Mouse (Mus musculus): ENCODE measurements around the gene Ints3. TPM values are rescaled to one million over a fixed set of nuclear protein-coding genes. Genes with fewer than 3 reads are reported as not detected.

Ints3 gene
- polyA plus RNA-seq, 1 experiment from 2014 or later: 29.6 TPM

DNA sequence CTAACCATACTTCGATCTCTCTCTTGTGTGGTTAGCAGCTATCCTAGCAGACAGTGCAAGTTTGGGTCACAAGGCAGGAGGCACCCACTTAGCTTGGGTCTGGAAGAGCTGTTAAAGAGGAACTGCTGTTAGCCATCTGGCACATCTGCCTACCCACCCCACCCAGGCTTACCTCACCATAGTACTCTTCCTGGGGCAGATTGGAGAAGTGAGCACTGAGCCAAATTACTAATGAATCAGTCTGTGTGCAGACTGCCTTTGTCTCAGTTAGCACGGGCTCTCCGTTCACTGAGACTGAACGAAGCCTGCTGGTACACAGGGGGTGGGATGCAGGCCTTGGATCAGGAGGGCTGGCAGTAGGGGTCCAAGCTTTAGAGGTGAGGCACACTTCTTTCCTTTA lies 49.7 kb downstream of the Ints3 start:
- H3K27me3 ChIP-seq (ENCODE audit: control insufficient read depth, insufficient read depth, low read length): no peaks in the 10 kb centered on the region
- H3K4me3 ChIP-seq (ENCODE audit: low read depth, low read length): no peak overlapping the region
- no peaks in the 10 kb centered on the region for H3K9me3 ChIP-seq (ENCODE audit: control insufficient read depth, low read depth, low read length)
- no peak overlapping the region for H3K4me2 ChIP-seq (replicated peaks; ENCODE audit: low read depth, low read length)
- ATAC-seq (ENCODE audit: insufficient number of reproducible peaks, insufficient read depth, low FRiP score, low read depth): no peak
- no peaks in the 10 kb centered on the region for H3K36me3 ChIP-seq (ENCODE audit: control insufficient read depth, insufficient read depth, low read length)
- H3K4me1 ChIP-seq (ENCODE audit: control insufficient read depth, insufficient read depth, low read length): peaks cover 6% of the 10 kb centered on the region; the same call in 1 of the 2 replicates
- 89% methylated on average over 4 of the region's 4 CpGs for WGBS
- no peak overlapping the region for H3K27ac ChIP-seq (ENCODE audit: low read length)
- H3K9ac ChIP-seq (replicated peaks; ENCODE audit: low read depth, low read length): no peak overlapping the region

DNA sequence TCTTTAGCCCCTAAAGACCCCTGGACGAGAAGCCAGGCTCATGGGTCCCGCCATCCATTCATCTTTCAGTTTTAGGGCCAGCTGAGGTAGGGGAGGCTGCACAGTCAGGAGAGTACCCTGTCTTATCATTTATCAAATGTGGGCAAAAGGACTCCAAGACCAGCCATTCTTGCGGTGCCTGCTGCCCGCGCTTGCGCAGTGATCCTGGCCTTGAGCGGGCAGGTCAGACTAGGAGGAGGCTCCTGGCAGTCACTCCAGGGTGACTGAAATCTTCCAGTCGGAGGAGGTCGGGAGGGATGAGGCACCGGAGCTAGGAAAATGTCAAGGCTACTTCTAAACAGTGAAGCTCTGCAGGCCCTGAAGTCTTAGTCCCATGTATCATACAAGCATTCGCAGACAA lies 51.7 kb downstream of the Ints3 start:
- H3K27me3 ChIP-seq (ENCODE audit: control insufficient read depth, insufficient read depth, low read length): no peaks in the 10 kb centered on the region
- H3K27ac ChIP-seq (ENCODE audit: low read length): no peak overlapping the region
- no peaks in the 10 kb centered on the region for H3K4me1 ChIP-seq (ENCODE audit: control insufficient read depth, insufficient read depth, low read length)
- no peak overlapping the region for H3K4me3 ChIP-seq (ENCODE audit: low read depth, low read length)
- WGBS: 46% methylated on average over 11 of the region's 11 CpGs
- H3K4me2 ChIP-seq (replicated peaks; ENCODE audit: low read depth, low read length): no peak overlapping the region
- H3K9ac ChIP-seq (replicated peaks; ENCODE audit: low read depth, low read length): no peak overlapping the region
- no peak for ATAC-seq (ENCODE audit: insufficient number of reproducible peaks, insufficient read depth, low FRiP score, low read depth)
- no peaks in the 10 kb centered on the region for H3K36me3 ChIP-seq (ENCODE audit: control insufficient read depth, insufficient read depth, low read length)
- no peaks in the 10 kb centered on the region for H3K9me3 ChIP-seq (ENCODE audit: control insufficient read depth, low read depth, low read length)

DNA sequence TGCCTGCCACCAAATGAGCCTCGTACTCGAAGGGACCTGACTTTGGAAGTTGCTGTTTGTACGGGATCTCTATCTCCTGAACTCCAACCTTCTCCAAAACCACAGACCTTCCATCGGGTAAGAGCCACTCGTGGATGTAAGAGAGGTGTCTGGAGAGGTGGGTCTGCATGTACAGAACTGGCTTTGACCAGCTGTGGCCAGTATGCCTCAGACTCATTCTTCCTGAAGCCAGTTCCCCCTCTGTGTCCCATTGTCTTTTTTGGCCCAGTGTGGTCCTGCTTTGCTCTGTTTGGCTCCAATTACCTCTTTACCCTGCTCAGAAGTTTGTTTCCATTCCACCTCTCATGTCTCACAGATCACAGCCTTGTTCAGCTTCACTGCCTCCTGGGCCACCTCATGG lies 54.9 kb downstream of the Ints3 start:
- no peak for ATAC-seq (ENCODE audit: insufficient number of reproducible peaks, insufficient read depth, low FRiP score, low read depth)
- Histone ChIP-seq H3K4me2 (replicated peaks; ENCODE audit: low read depth, low read length) (no peak overlapping the region), H3K27ac (ENCODE audit: low read length) (no peak overlapping the region), H3K9ac (replicated peaks; ENCODE audit: low read depth, low read length) (no peak overlapping the region), H3K4me1 (ENCODE audit: control insufficient read depth, insufficient read depth, low read length) (no peaks in the 10 kb centered on the region), H3K9me3 (ENCODE audit: control insufficient read depth, low read depth, low read length) (no peaks in the 10 kb centered on the region), H3K27me3 (ENCODE audit: control insufficient read depth, insufficient read depth, low read length) (no peaks in the 10 kb centered on the region), H3K36me3 (ENCODE audit: control insufficient read depth, insufficient read depth, low read length) (no peaks in the 10 kb centered on the region), H3K4me3 (ENCODE audit: low read depth, low read length) (no peak overlapping the region)
- WGBS: 71% methylated on average over 5 of the region's 5 CpGs

GRCm38 (mm10) chr3:90376247-90376585 lies 57.2 kb downstream of the Ints3 start:
- no peaks in the 10 kb centered on the region for H3K36me3 ChIP-seq (ENCODE audit: control insufficient read depth, insufficient read depth, low read length)
- no peaks in the 10 kb centered on the region for H3K9me3 ChIP-seq (ENCODE audit: control insufficient read depth, low read depth, low read length)
- 45% methylated on average over 1 of the region's 1 CpGs for WGBS
- H3K4me1 ChIP-seq (ENCODE audit: control insufficient read depth, insufficient read depth, low read length): no peaks in the 10 kb centered on the region
- no peak overlapping the region for H3K27ac ChIP-seq (ENCODE audit: low read length)
- no peaks in the 10 kb centered on the region for H3K27me3 ChIP-seq (ENCODE audit: control insufficient read depth, insufficient read depth, low read length)
- no peak overlapping the region for H3K4me3 ChIP-seq (ENCODE audit: low read depth, low read length)
- H3K9ac ChIP-seq (replicated peaks; ENCODE audit: low read depth, low read length): no peak overlapping the region
- no peak overlapping the region for H3K4me2 ChIP-seq (replicated peaks; ENCODE audit: low read depth, low read length)
- ATAC-seq (ENCODE audit: insufficient number of reproducible peaks, insufficient read depth, low FRiP score, low read depth): no peak

DNA sequence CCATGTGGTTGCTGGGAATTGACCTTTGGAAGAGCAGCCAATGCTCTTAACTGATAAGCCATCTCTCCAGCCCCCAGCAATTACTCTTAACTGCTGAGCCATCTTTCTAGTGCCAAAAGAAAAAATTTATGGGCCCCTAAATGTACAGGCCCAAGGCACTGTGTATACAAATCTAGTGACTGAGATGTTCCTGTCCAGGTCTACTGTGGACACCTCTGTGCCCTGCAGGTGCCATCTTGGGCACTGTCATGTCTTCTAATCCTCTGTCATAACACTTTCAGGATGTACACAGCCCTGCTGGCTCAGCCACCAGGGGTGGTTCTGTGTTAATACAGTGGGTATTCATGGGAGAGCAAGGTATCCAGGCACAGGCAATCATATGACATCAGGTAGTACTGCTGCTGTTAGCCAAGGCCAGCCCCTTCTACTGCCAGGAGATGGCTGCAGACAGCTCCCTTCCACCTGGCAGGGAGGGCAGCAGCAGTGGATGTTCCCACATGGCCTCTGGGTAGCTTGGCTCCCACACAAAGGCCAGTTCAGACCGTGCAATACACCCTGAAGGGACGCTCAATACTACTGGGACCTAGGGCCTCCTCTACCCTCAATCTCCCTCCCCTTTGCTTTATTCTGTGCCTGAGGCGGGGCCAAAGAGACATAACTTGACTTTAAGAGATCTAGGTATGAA lies 57.7 kb downstream of the Ints3 start:
- Histone ChIP-seq H3K4me2 (replicated peaks; ENCODE audit: low read depth, low read length) (no peak overlapping the region), H3K27me3 (ENCODE audit: control insufficient read depth, insufficient read depth, low read length) (no peaks in the 10 kb centered on the region), H3K9ac (replicated peaks; ENCODE audit: low read depth, low read length) (no peak overlapping the region), H3K4me1 (ENCODE audit: control insufficient read depth, insufficient read depth, low read length) (no peaks in the 10 kb centered on the region), H3K9me3 (ENCODE audit: control insufficient read depth, low read depth, low read length) (no peaks in the 10 kb centered on the region), H3K4me3 (ENCODE audit: low read depth, low read length) (no peak overlapping the region), H3K27ac (ENCODE audit: low read length) (no peak overlapping the region), H3K36me3 (ENCODE audit: control insufficient read depth, insufficient read depth, low read length) (no peaks in the 10 kb centered on the region)
- ATAC-seq (ENCODE audit: insufficient number of reproducible peaks, insufficient read depth, low FRiP score, low read depth): no peak
- WGBS: 59% methylated on average over 3 of the region's 3 CpGs

DNA sequence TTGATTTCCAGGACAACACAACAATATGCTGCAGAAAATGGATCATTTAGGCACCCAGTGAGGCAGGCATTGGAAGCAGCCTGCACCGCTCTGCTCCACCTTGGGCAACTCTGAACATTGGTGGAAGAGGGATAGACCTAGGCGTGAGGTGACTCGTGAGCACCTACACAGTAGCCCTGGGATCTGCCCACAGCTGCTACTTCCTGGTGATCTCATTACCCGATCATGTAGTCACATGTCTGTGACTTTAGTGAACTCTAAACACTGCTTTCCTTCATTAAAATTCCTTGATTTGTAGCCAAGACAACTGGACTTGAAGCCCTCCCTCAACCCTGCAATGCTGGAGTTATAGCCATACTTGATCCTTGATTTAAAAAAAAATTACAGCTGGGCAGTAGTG lies 59.1 kb downstream of the Ints3 start:
- H3K4me3 ChIP-seq (ENCODE audit: low read depth, low read length): no peak overlapping the region
- no peak overlapping the region for H3K9ac ChIP-seq (replicated peaks; ENCODE audit: low read depth, low read length)
- H3K27me3 ChIP-seq (ENCODE audit: control insufficient read depth, insufficient read depth, low read length): no peaks in the 10 kb centered on the region
- ATAC-seq (ENCODE audit: insufficient number of reproducible peaks, insufficient read depth, low FRiP score, low read depth): no peak
- no peaks in the 10 kb centered on the region for H3K9me3 ChIP-seq (ENCODE audit: control insufficient read depth, low read depth, low read length)
- H3K36me3 ChIP-seq (ENCODE audit: control insufficient read depth, insufficient read depth, low read length): no peaks in the 10 kb centered on the region
- no peak overlapping the region for H3K4me2 ChIP-seq (replicated peaks; ENCODE audit: low read depth, low read length)
- no peaks in the 10 kb centered on the region for H3K4me1 ChIP-seq (ENCODE audit: control insufficient read depth, insufficient read depth, low read length)
- H3K27ac ChIP-seq (ENCODE audit: low read length): no peak overlapping the region
- 73% methylated on average over 4 of the region's 4 CpGs for WGBS

DNA sequence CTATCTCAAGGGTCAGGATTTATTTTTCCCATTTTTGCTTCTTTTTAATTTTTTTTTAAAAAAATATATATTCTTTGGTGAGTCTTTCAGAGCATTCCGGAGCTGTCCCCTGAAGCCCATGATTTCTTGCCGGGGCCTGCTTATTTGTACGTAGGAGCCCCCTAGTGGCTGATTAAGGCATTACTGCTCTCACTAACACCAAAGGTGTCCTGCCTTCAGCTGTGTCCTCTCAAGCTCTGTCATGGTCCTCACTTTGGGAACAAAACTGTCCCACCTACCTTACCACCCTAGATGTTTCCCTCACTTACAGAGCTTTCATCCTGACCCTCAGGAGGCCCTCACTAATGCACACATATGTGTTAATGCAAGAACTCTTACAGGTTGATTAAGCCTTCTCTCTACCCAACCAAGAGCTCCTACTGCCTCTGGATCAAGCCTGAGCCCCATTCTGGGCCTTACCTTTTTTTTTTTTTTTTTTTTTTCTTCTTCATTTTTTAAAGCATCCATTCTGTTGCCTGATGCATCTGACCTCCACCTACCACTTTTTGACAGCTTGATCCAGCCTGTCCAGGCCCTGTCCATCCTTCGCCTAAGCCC lies 59.9 kb downstream of the Ints3 start:
- H3K4me2 ChIP-seq (replicated peaks; ENCODE audit: low read depth, low read length): no peak overlapping the region
- no peaks in the 10 kb centered on the region for H3K4me1 ChIP-seq (ENCODE audit: control insufficient read depth, insufficient read depth, low read length)
- no peaks in the 10 kb centered on the region for H3K9me3 ChIP-seq (ENCODE audit: control insufficient read depth, low read depth, low read length)
- H3K9ac ChIP-seq (replicated peaks; ENCODE audit: low read depth, low read length): no peak overlapping the region
- no peaks in the 10 kb centered on the region for H3K27me3 ChIP-seq (ENCODE audit: control insufficient read depth, insufficient read depth, low read length)
- ATAC-seq (ENCODE audit: insufficient number of reproducible peaks, insufficient read depth, low FRiP score, low read depth): peak; percentile 60; the same call in 1 of the 2 replicates
- WGBS: 23% methylated on average over 4 of the region's 4 CpGs
- no peak overlapping the region for H3K27ac ChIP-seq (ENCODE audit: low read length)
- no peaks in the 10 kb centered on the region for H3K36me3 ChIP-seq (ENCODE audit: control insufficient read depth, insufficient read depth, low read length)
- H3K4me3 ChIP-seq (ENCODE audit: low read depth, low read length): no peak overlapping the region

DNA sequence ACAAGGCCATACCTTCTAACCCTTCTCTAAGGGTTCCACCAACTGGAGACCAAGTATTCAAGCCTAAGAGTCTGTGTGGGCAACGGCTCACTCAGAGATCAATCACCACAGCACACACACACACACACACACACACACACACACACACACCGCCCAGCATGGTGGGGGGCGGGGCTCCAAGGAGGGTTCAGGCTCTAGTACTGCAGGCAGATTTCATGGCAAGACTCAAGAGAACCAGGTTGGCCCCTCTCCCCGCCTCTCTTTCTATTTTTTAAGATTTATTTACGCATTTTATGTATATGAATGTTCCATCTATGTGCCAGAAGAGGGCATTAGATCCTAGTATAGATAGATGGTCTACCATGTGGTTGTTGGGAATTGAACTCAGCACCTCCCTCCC lies 60.6 kb downstream of the Ints3 start:
- Histone ChIP-seq H3K36me3 (ENCODE audit: control insufficient read depth, insufficient read depth, low read length) (no peaks in the 10 kb centered on the region), H3K4me3 (ENCODE audit: low read depth, low read length) (no peak overlapping the region), H3K9me3 (ENCODE audit: control insufficient read depth, low read depth, low read length) (no peaks in the 10 kb centered on the region), H3K4me2 (replicated peaks; ENCODE audit: low read depth, low read length) (no peak overlapping the region), H3K4me1 (ENCODE audit: control insufficient read depth, insufficient read depth, low read length) (no peaks in the 10 kb centered on the region), H3K9ac (replicated peaks; ENCODE audit: low read depth, low read length) (no peak overlapping the region), H3K27me3 (ENCODE audit: control insufficient read depth, insufficient read depth, low read length) (no peaks in the 10 kb centered on the region), H3K27ac (ENCODE audit: low read length) (no peak overlapping the region)
- WGBS: 56% methylated on average over 5 of the region's 5 CpGs
- no peak for ATAC-seq (ENCODE audit: insufficient number of reproducible peaks, insufficient read depth, low FRiP score, low read depth)

GRCm38 (mm10) chr3:90371857-90372256 lies 61.6 kb downstream of the Ints3 start:
- WGBS: 73% methylated on average over 7 of the region's 7 CpGs
- H3K4me2 ChIP-seq (replicated peaks; ENCODE audit: low read depth, low read length): no peak overlapping the region
- no peak for ATAC-seq (ENCODE audit: insufficient number of reproducible peaks, insufficient read depth, low FRiP score, low read depth)
- no peaks in the 10 kb centered on the region for H3K9me3 ChIP-seq (ENCODE audit: control insufficient read depth, low read depth, low read length)
- no peak overlapping the region for H3K4me3 ChIP-seq (ENCODE audit: low read depth, low read length)
- H3K27me3 ChIP-seq (ENCODE audit: control insufficient read depth, insufficient read depth, low read length): no peaks in the 10 kb centered on the region
- H3K4me1 ChIP-seq (ENCODE audit: control insufficient read depth, insufficient read depth, low read length): no peaks in the 10 kb centered on the region
- no peaks in the 10 kb centered on the region for H3K36me3 ChIP-seq (ENCODE audit: control insufficient read depth, insufficient read depth, low read length)
- no peak overlapping the region for H3K27ac ChIP-seq (ENCODE audit: low read length)
- no peak overlapping the region for H3K9ac ChIP-seq (replicated peaks; ENCODE audit: low read depth, low read length)

Measured in stomach, embryonic 14.5 days (tissue).